Mouse (Mus musculus) retina, postnatal 1 day (tissue): ENCODE measurements at regions not wholly inside any gene's neighbourhood (a gene's known extent, or its start where the extent isn't known, plus 50 kb on each side); places are given as distances from the start of the nearest gene placed in this dataset.

ENCODE experiments used
- DNase-seq: peaks from one replicate; pipeline ENCODE4 v3.0.0-alpha.2; 2012

DNA sequence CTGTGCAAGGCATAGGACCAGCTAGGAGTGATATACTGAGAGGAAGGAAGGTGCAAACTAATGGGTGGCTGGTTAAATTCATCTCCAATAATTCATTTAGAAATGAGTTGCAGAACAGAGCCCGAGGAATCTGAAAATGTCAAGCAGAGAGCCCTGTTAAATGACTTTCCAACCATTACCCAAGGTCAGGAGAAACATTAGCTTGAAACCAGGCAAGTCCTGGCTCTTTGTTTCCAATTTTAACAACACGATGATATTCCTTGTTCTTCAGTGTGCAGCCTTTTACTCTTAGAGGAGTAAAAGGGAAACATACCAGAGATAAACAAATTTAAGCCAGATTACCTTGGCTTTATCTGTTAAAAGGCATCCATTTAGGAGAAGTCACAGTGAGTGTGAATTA lies 2318.4 kb downstream of the Poteg start:
- no peak for DNase-seq

DNA sequence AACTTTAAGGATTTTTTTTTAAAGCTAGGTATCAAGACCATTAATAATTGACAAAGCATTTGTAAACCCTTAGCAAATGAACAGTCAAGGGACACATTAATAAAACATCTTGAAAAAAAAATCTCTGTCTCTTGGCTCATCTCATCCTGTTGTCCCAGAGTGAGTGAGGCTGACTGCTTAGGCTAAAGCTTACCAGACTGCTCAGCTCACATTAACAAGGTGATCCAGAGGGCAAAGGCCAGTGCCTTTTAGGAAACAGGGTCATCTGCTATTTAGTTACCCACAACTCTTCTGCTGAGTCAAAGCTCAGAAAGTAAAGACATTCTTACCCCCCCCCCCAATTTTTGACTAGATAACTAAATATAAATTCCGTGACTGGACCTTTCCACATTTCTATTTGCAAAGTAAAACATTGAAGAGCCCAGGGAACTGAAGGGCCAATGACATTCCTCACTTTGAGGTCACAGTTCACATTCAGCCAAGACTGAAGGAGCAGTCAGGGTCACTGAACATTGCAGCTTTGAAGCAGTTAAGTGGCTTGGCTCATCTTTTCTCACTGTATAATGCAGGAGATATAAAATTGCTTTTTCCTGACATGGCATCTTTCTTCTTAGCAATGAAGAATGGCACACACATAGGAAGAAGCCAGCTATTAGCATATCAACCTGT lies 2318.9 kb downstream of the Poteg start:
- peak; percentile 4 for DNase-seq

GRCm38 (mm10) chr8:29777081-29777785 lies 2329.8 kb downstream of the Poteg start:
- no peak for DNase-seq

- peak; percentile 44 for DNase-seq
Measured at GRCm38 (mm10) chr8:29789207-29789606, 2341.7 kb downstream of the Poteg start.

GRCm38 (mm10) chr8:29790029-29790428 lies 2342.6 kb downstream of the Poteg start:
- no peak for DNase-seq

DNA sequence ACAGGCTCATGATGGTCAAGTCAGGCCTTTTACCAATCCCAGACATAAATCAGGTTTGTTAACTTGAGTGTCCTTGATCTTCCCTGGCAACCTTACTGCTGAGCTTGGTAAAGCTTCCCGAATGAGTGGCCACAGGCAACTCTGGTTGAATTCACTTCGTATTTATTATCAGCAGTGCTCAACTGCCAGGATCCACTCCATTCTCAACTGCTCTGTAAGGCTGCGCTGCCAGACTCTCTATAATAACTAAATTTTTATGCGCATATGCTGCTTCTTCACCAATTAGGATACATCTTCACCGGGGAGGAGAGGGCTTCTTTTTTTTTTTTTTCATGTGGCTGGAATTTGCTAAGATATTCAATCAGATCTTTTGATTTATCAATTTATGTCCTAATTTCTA lies 2359.8 kb downstream of the Poteg start:
- peak; percentile 1 for DNase-seq

DNA sequence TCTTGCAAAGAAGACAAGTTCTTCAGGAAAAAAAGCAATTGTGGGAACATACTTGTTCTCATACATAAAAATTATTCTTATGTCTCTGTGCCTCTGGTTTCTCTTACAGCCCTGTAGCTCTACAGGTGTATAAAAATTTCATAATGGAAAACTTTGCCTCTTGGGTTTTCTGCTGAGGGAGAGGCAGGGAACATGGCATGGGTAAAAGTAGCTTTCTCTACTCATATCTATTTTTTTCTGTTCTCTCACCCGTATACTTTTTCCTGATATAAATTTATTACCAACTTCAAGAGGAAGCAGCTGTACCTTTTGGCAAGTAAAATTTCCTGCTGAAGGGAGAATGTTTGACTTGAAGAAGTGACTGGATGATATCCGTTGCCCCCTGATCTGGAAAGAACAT lies 2388.6 kb downstream of the Poteg start:
- no peak for DNase-seq
